Mouse (Mus musculus): Measurements from ENCODE around the gene Ush1g.

GRCm38 (mm10) chr11:115276780-115277603, 44.8 kb downstream of the Ush1g start, which contains the start of gene Fdxr:
- TF ChIP-seq GATA1 (IDR thresholded peaks at IDR 0.05; ENCODE audit: low read length) (no peak), TAL1 (IDR thresholded peaks at IDR 0.05; ENCODE audit: low read length) (no peak)

Data from erythroblast, embryonic 14.5 days (primary cell).